Mouse (Mus musculus): ENCODE data around the gene Numbl.

DNA sequence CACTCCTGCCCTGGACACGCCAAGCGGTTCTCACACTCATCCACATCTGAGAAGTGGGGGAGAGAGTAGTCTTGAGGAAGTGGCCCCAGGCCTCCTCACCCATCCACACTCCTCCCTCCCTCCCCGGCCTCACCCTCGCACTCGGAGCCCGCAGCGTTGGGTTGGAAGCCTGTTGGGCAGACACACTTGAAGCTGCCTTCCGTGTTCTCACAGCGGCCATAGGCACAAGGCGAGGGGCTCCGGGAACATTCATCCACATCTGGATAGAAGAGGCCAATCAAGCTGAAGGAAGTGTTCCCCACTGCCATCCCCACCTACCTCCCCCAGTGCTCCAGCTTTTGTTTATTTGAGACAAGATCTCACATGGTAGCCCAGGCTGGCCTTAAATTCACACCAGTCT, 65.9 kb downstream of the Numbl start:
- TF ChIP-seq CTCF (IDR thresholded peaks at IDR 0.05; ENCODE audit: control insufficient read depth, insufficient read depth, insufficient read length) (no peak), USF1 (IDR thresholded peaks at IDR 0.05; ENCODE audit: low read depth) (no peak), MYOG (IDR thresholded peaks at IDR 0.05; ENCODE audit: control insufficient read depth, extremely low read depth, insufficient read length) (no peak), MYOD1 (IDR thresholded peaks at IDR 0.05; ENCODE audit: control insufficient read depth, insufficient read length, low read depth) (no peak), CEBPB (IDR thresholded peaks at IDR 0.05; ENCODE audit: low read depth) (no peak)
